Mouse (Mus musculus) midbrain, embryonic 12.5 days (tissue): Measurements from ENCODE around the gene Gnai2. TPM values are rescaled to one million over a fixed set of nuclear protein-coding genes. Genes with fewer than 3 reads are reported as not detected.
A peak's percentile ranks its signal among the peaks of the same experiment; 100 is the strongest.

Experiments
- ATAC-seq: fragments of 200-750 bp; cut with Nextera tagmentation; 2 replicates; pipeline ENCODE4 v1.8.0; 2017; ENCODE audit warnings: low read depth, moderate TSS enrichment, moderate library complexity; ENCODE audit not compliant: low FRiP score
- H3K27ac ChIP-seq: fragments of 300-500 bp; sonication (generic); replicated peaks from 2 replicates; pipeline ENCODE4 v1.5.1; 2016; ENCODE audit warnings: mild to moderate bottlenecking
- H3K27me3 ChIP-seq: fragments of 300-500 bp; sonication (generic); 2 replicates; pipeline ENCODE4 v1.6.1; 2016; ENCODE audit warnings: mild to moderate bottlenecking
- H3K36me3 ChIP-seq: fragments of 300-500 bp; sonication (generic); 2 replicates; pipeline ENCODE4 v1.6.1; 2016
- H3K4me1 ChIP-seq: fragments of 300-500 bp; sonication (generic); 2 replicates; pipeline ENCODE4 v1.6.1; 2016
- H3K4me2 ChIP-seq: fragments of 300-500 bp; sonication (generic); replicated peaks from 2 replicates; pipeline ENCODE4 v1.6.1; 2016; ENCODE audit warnings: mild to moderate bottlenecking, moderate library complexity
- H3K4me3 ChIP-seq: fragments of 300-500 bp; sonication (generic); 2 replicates; pipeline ENCODE4 v1.5.1; 2016; ENCODE audit warnings: mild to moderate bottlenecking
- H3K9ac ChIP-seq: fragments of 300-500 bp; sonication (generic); replicated peaks from 2 replicates; pipeline ENCODE4 v1.6.1; 2016; ENCODE audit warnings: mild to moderate bottlenecking, moderate library complexity
- H3K9me3 ChIP-seq: fragments of 300-500 bp; sonication (generic); 2 replicates; pipeline ENCODE4 v1.6.1; 2016; ENCODE audit warnings: mild to moderate bottlenecking
- WGBS: fragments of 180-500 bp; shearing (Covaris S2); methylation state at CpG from one replicate; pipeline ENCODE4 v1.1.7; 2016; 5-methylcytosine and 5-hydroxymethylcytosine counted together
- polyA plus RNA-seq: library from polyadenylated mRNA; unstranded; fragments of >200 nt; fragmentation: Nextera tagmentation; extraction: Ambion mirVana; gene quantifications from 2 replicates; pipeline ENCODE4 v1.2.1, GENCODE M21; 2016

Gnai2 gene
- polyA plus RNA-seq, 1 experiment from 2014 or later, result 641 TPM

DNA sequence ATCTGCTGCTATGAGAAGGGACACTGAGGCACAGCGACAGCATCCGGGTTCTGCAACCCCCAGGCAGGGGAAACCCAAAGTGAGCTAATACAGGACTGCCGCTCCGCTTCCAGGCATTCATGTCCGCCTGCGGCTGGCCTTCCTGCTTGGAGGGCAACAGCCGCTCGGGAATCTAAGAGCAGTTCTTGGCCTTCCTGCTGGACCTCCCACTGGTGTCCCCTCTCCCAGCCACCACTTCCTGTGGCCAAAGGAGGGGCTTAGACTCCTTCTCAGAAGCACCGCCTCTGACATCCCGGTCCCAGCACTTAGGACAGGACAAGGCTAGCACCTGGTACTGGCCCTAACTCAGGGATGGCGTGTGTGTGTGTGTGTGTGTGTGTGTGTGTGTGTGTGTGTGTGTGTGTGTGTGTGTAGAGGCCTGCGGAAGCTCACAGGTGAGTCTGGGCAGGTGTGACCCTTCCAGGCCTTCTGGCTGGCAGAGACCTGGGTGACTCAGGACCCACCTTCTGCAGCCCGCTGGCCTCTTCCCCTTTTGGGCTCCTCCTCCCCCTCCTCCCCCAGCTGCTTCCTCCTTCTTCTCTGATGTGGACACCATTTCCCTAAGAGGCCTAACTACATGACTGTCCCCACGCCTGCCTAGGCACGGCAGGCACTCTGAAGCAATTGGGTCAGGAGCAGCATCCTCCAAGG is 6.3 kb downstream of the Gnai2 start:
- Histone ChIP-seq H3K9me3 (no peaks in the 10 kb centered on the region), H3K9ac (peak overlapping the region; percentile 62), H3K27me3 (no peaks in the 10 kb centered on the region), H3K27ac (peak overlapping the region; percentile 99), H3K4me2 (peak overlapping the region; percentile 95), H3K4me3 (peak overlapping the region; percentile 10; the same call in 1 of the 2 replicates), H3K36me3 (peaks cover 19% of the 10 kb centered on the region; the same call in 1 of the 2 replicates), H3K4me1 (peaks cover 89% of the 10 kb centered on the region)
- no peak for ATAC-seq
- WGBS, result 34% methylated on average over 13 of the region's 15 CpGs

- Histone ChIP-seq H3K9me3 (no peaks in the 10 kb centered on the region), H3K4me1 (peaks cover 84% of the 10 kb centered on the region), H3K9ac (peak overlapping the region; percentile 62), H3K36me3 (peaks cover 29% of the 10 kb centered on the region; the same call in 1 of the 2 replicates), H3K27me3 (no peaks in the 10 kb centered on the region), H3K4me2 (peak overlapping the region; percentile 95), H3K27ac (peak overlapping the region; percentile 99), H3K4me3 (peak overlapping the region; percentile 24)
- ATAC-seq, result no peak
- WGBS, result 16% methylated on average over 20 of the region's 20 CpGs
Measured at GRCm38 (mm10) chr9:107627387-107628255, 7.5 kb downstream of the Gnai2 start.

GRCm38 (mm10) chr9:107626844-107627277 is 8.3 kb downstream of the Gnai2 start:
- Histone ChIP-seq H3K9me3 (no peaks in the 10 kb centered on the region), H3K9ac (peak overlapping the region; percentile 62)
- WGBS, result 6% methylated on average over 2 of the region's 2 CpGs

GRCm38 (mm10) chr9:107626158-107626843 is 8.9 kb downstream of the Gnai2 start:
- H3K27ac ChIP-seq, result peak overlapping the region; percentile 99
- H3K27me3 ChIP-seq, result no peaks in the 10 kb centered on the region
- WGBS, result 22% methylated on average over 15 of the region's 15 CpGs
- H3K9me3 ChIP-seq, result no peaks in the 10 kb centered on the region
- peaks cover 35% of the 10 kb centered on the region for H3K36me3 ChIP-seq
- peak overlapping the region; percentile 24 for H3K4me3 ChIP-seq
- ATAC-seq, result peak; percentile 46
- H3K9ac ChIP-seq, result peak overlapping the region; percentile 62
- H3K4me1 ChIP-seq, result peaks cover 71% of the 10 kb centered on the region
- peak overlapping the region; percentile 95 for H3K4me2 ChIP-seq

More at GRCm38 (mm10) chr9:107626844-107627277, 8.3 kb downstream of the Gnai2 start:
- H3K36me3 ChIP-seq, result peaks cover 35% of the 10 kb centered on the region
- peak overlapping the region; percentile 24 for H3K4me3 ChIP-seq
- ATAC-seq, result peak; percentile 68
- H3K4me1 ChIP-seq, result peaks cover 77% of the 10 kb centered on the region
- no peaks in the 10 kb centered on the region for H3K27me3 ChIP-seq
- peak overlapping the region; percentile 99 for H3K27ac ChIP-seq
- H3K4me2 ChIP-seq, result peak overlapping the region; percentile 95

GRCm38 (mm10) chr9:107625351-107626128 is 9.6 kb downstream of the Gnai2 start:
- peaks cover 36% of the 10 kb centered on the region for H3K36me3 ChIP-seq
- peaks cover 63% of the 10 kb centered on the region for H3K4me1 ChIP-seq
- H3K4me2 ChIP-seq, result peak overlapping the region; percentile 95; the same call in 1 of the 2 replicates
- no peak overlapping the region for H3K4me3 ChIP-seq
- 85% methylated on average over 12 of the region's 12 CpGs for WGBS
- H3K9me3 ChIP-seq, result no peaks in the 10 kb centered on the region
- no peak for ATAC-seq
- H3K27me3 ChIP-seq, result no peaks in the 10 kb centered on the region
- peak overlapping the region; percentile 62; the same call in 1 of the 2 replicates for H3K9ac ChIP-seq
- peak overlapping the region; percentile 99 for H3K27ac ChIP-seq

DNA sequence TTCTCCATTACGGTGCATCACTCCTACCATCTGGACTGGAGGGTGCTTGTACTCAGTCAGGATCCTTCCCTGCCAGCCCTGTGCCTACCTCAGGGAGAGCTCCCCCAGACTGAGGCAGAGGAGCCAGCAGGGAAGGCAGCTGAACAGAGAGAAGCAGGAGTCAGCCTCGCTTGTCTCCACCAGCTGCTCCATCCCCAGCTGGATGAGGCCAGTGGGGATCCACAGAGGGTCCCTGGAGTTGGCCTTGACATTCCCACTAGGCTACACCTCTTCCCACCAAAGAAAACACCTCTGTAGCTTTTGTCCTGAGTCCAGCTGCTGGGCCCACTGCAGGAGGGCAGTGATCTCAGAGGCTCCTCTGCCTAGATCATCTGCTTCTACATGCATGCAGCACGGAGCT is 10.2 kb downstream of the Gnai2 start:
- H3K36me3 ChIP-seq, result peaks cover 42% of the 10 kb centered on the region
- 67% methylated on average over 3 of the region's 3 CpGs for WGBS

GRCm38 (mm10) chr9:107624539-107624938 is 10.6 kb downstream of the Gnai2 start:
- 68% methylated on average over 5 of the region's 5 CpGs for WGBS
- peak overlapping the region; percentile 52; the same call in 1 of the 2 replicates for H3K27ac ChIP-seq

More for the DNA sequence above, 10.2 kb downstream of the Gnai2 start:
- no peaks in the 10 kb centered on the region for H3K27me3 ChIP-seq
- H3K9me3 ChIP-seq, result no peaks in the 10 kb centered on the region
- peaks cover 58% of the 10 kb centered on the region for H3K4me1 ChIP-seq
- peak overlapping the region; percentile 52; the same call in 1 of the 2 replicates for H3K27ac ChIP-seq
- no peak for ATAC-seq
- H3K4me2 ChIP-seq, result no peak overlapping the region
- H3K4me3 ChIP-seq, result no peak overlapping the region
- 0 out of 2 replicates have a peak overlapping the region, but pooled peaks have one; percentile 7 for H3K9ac ChIP-seq

DNA sequence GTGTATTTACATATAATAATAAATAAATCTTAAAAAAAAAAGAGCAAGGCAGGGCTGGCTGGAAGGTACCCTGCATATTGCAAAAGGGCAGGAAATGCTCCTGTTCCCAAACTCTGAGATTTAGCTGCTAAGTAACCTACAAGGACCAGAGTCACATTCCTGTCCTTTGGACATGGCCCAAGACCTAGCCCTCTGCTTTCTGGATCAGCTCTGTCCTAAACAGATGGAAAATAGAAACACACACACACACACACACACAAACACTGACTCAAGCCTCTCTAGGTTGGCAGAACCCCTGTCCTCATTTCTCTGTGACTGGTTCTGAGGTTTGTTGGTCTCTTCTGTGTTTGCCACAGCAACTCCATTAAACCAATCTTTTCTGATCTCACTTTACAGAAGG is 14.2 kb downstream of the Gnai2 start:
- Histone ChIP-seq H3K27ac (no peak overlapping the region), H3K4me2 (no peak overlapping the region), H3K9ac (no peak overlapping the region), H3K36me3 (peaks cover 77% of the 10 kb centered on the region), H3K9me3 (no peaks in the 10 kb centered on the region), H3K4me3 (no peak overlapping the region), H3K4me1 (peaks cover 30% of the 10 kb centered on the region), H3K27me3 (no peaks in the 10 kb centered on the region)
- ATAC-seq, result no peak

More at GRCm38 (mm10) chr9:107624539-107624938, 10.6 kb downstream of the Gnai2 start:
- H3K9ac ChIP-seq, result 0 out of 2 replicates have a peak overlapping the region, but pooled peaks have one; percentile 7
- no peaks in the 10 kb centered on the region for H3K9me3 ChIP-seq
- H3K4me3 ChIP-seq, result no peak overlapping the region
- H3K27me3 ChIP-seq, result no peaks in the 10 kb centered on the region
- peaks cover 53% of the 10 kb centered on the region for H3K4me1 ChIP-seq
- no peak overlapping the region for H3K4me2 ChIP-seq
- H3K36me3 ChIP-seq, result peaks cover 46% of the 10 kb centered on the region
- no peak for ATAC-seq

DNA sequence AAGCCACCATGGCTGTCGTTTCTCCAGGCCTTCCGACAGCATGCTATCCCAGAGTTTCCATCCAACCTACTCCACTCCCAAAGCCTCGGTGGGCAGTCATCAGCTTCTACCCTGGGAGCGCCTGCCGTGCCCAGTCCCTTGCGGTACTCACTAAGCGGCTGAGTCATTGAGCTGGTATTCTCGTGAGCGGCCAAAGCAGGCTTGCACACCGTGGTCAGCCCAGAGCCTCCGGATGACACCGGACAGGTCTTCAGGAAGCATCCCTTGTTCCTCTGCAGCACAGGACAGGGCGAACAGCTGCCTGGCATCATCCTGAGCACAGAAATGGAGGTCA is 15.7 kb downstream of the Gnai2 start:
- Histone ChIP-seq H3K4me3 (no peak overlapping the region), H3K36me3 (peaks cover 80% of the 10 kb centered on the region), H3K4me2 (no peak overlapping the region), H3K9me3 (no peaks in the 10 kb centered on the region), H3K9ac (no peak overlapping the region), H3K4me1 (peaks cover 23% of the 10 kb centered on the region), H3K27ac (0 out of 2 replicates have a peak overlapping the region, but pooled peaks have one; percentile 22), H3K27me3 (no peaks in the 10 kb centered on the region)
- no peak for ATAC-seq
- 88% methylated on average over 13 of the region's 13 CpGs for WGBS

DNA sequence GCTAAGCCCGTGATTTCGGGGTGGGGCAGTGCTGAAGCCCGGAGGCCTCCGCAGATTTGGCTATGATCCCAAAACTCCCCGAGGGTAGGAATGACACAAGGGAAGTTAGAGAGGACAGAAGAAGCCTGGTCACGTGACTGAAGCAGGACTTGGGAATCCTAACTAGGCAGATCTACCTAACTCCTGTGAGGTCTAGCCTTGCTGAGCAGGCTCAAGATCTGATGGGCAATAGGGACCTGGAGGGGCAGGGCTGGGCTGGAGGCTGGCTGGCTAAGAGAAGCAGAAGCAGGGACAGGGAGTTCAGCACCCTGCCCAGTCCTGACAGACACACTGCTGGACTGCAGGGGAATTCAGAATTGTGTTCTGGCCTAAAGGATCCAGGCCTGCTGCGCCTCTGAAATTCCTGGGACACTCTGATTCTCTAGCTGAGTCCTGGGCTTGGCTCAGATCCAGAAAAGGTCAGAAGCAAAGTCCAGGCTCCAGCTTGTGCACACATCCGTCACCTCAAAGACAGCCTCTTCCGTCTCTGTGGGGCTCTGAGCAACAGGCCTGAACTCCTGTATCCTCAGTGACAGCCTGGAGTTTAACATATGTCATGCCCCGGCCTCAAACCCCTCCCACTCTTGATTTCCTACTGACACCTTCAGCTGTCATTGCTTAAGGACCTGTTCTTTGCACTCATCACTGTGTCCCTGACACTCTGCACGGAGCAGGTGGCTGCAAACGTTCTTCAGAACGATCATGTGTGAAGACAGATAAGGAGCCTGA is 16.2 kb downstream of the Gnai2 start:
- H3K4me2 ChIP-seq, result no peak overlapping the region
- no peak overlapping the region for H3K4me3 ChIP-seq
- no peaks in the 10 kb centered on the region for H3K27me3 ChIP-seq
- 85% methylated on average over 13 of the region's 13 CpGs for WGBS
- H3K36me3 ChIP-seq, result peaks cover 80% of the 10 kb centered on the region
- no peak overlapping the region for H3K9ac ChIP-seq
- no peak for ATAC-seq
- 0 out of 2 replicates have a peak overlapping the region, but pooled peaks have one; percentile 22 for H3K27ac ChIP-seq
- peaks cover 23% of the 10 kb centered on the region for H3K4me1 ChIP-seq
- no peaks in the 10 kb centered on the region for H3K9me3 ChIP-seq
